Comparison of ENCODE assay signal across 10 mouse cellular contexts in genomic region chrX:141724937-141725918, GRCm38 (mm10). TPM values are rescaled to one million over a fixed set of nuclear protein-coding genes. Genes with fewer than 3 reads are reported as not detected.
DNase-seq lines count a peak whose midpoint lies in the region; ATAC-seq and TF ChIP-seq lines count a peak whose summit lies in the region.
"Had no signal": no experiment of that assay in that cellular context is flagged by ENCODE, and none has a peak within 500 bp of the region (broad histone marks: within the 10 kb centered on the region; RNA-seq: fewer than 3 reads in every experiment).

Gene Irs4, minus strand, starts transcription at chrX:141725263.

- peaks cover 59% of the 10 kb centered on the region for H3K27me3 ChIP-seq in heart, embryonic 12.5 days (replicated peaks)
- peaks cover 69% of the 10 kb centered on the region for H3K27me3 ChIP-seq in kidney, embryonic 16.5 days (ENCODE audit: insufficient read depth, low read length)
- H3K27me3 ChIP-seq: CH12.LX had no signal

- ATAC-seq in heart, embryonic 12.5 days (ENCODE audit: insufficient number of reproducible peaks, low FRiP score) = peak; percentile 39; the same call in 1 of the 2 replicates
- ATAC-seq in kidney, embryonic 16.5 days (ENCODE audit: low FRiP score, low TSS enrichment) = peak; percentile 67
- no peak for ATAC-seq in erythroid progenitor cell, adult 5-6 weeks (replicated peaks; ENCODE audit: low FRiP score, poor library complexity, severe bottlenecking)

- H3K9ac ChIP-seq in heart, embryonic 12.5 days = no peak within 1 kb of the TSS; the same call in 1 of the 2 replicates
- H3K9ac ChIP-seq in kidney, embryonic 16.5 days (replicated peaks; ENCODE audit: low read length) = no peak within 1 kb of the TSS

- peak within 1 kb of the TSS; percentile 82 for H3K4me2 ChIP-seq in heart, embryonic 12.5 days
- peak within 1 kb of the TSS; percentile 59 for H3K4me2 ChIP-seq in kidney, embryonic 16.5 days (replicated peaks; ENCODE audit: low read depth, low read length)

- no peaks in the 10 kb centered on the region; the same call in 1 of the 2 replicates for H3K9me3 ChIP-seq in heart, embryonic 12.5 days (replicated peaks)
- no peaks in the 10 kb centered on the region for H3K9me3 ChIP-seq in kidney, embryonic 16.5 days (ENCODE audit: low read length)

- intact Hi-C loops in heart, postnatal 36 days (cut with DNase I) = no loop called here

- no peak for TF ChIP-seq CTCF in embryonic fibroblast, embryonic 13.5 days (IDR thresholded peaks at IDR 0.05; ENCODE audit: borderline replicate concordance, insufficient read depth, low read length)

- no peak for DNase-seq in heart, postnatal 36 days
- DNase-seq in neural tube, embryonic 10.5 days (ENCODE audit: extremely low spot score, low spot score) = peak; percentile 54
- DNase-seq in lung, postnatal 25 days (ENCODE audit: low spot score) = no peak
- DNase-seq in gastrocnemius, postnatal 10 days = no peak

- H3K4me1 ChIP-seq in heart, embryonic 12.5 days (replicated peaks) = 0 out of 2 replicates have a peak, but pooled peaks cover 2% of the 10 kb centered on the region
- H3K4me1 ChIP-seq in embryonic fibroblast, embryonic 13.5 days (ENCODE audit: control insufficient read depth, insufficient read depth, low read length) = no peaks in the 10 kb centered on the region
- H3K4me1 ChIP-seq in kidney, embryonic 16.5 days (ENCODE audit: insufficient read depth, low read length) = no peaks in the 10 kb centered on the region

- 19% methylated on average over 50 of the region's 51 CpGs for WGBS in heart, embryonic 12.5 days
- 24% methylated on average over 51 of the region's 51 CpGs for WGBS in kidney, embryonic 16.5 days

- peak within 1 kb of the TSS; percentile 49 for H3K4me3 ChIP-seq in heart, embryonic 12.5 days
- H3K4me3 ChIP-seq in embryonic fibroblast, embryonic 13.5 days (ENCODE audit: insufficient read depth, low read length) = peak within 1 kb of the TSS; percentile 22
- H3K4me3 ChIP-seq in kidney, embryonic 16.5 days (ENCODE audit: low read length) = peak within 1 kb of the TSS; percentile 44

- H3K27ac ChIP-seq in heart, embryonic 12.5 days (ENCODE audit: poor library complexity, severe bottlenecking) = no peak within 1 kb of the TSS
- no peak within 1 kb of the TSS for H3K27ac ChIP-seq in embryonic fibroblast, embryonic 13.5 days (ENCODE audit: insufficient read depth, low read length)
- no peak within 1 kb of the TSS for H3K27ac ChIP-seq in kidney, embryonic 16.5 days (ENCODE audit: low read length)

- TF ChIP-seq POLR2A in embryonic fibroblast, embryonic 13.5 days (IDR thresholded peaks at IDR 0.05; ENCODE audit: low read depth, low read length) = no peak

- H3K36me3 ChIP-seq in heart, embryonic 12.5 days = no peaks in the 10 kb centered on the region
- H3K36me3 ChIP-seq in kidney, embryonic 16.5 days (ENCODE audit: insufficient read depth, low read length) = no peaks in the 10 kb centered on the region

RNA-seq across cellular contexts. Expression of gene Irs4, which starts in this region (rescaled TPM):
- polyA plus RNA-seq in heart, embryonic 12.5 days (2016; fragmentation: Nextera tagmentation; extraction: Ambion mirVana) = not detected in 2 replicates
- not detected for total RNA-seq in heart, postnatal 36 days (2021)
- polyA plus RNA-seq in embryonic fibroblast, embryonic 13.5 days (2011; ENCODE audit: insufficient read length, low read depth, missing spikeins) = not detected in 2 replicates
- polyA plus RNA-seq in kidney, embryonic 16.5 days (2015; fragmentation: Nextera tagmentation; extraction: Ambion mirVana) = 0.03 and 0.15 TPM in 2 replicates
- total RNA-seq in erythroid progenitor cell, adult 5-6 weeks (2015; ENCODE audit: low replicate concordance) = not detected in 2 replicates
- total RNA-seq in erythroid progenitor cell, adult 5-6 weeks (2017; ENCODE audit: low replicate concordance) = not detected in 2 replicates
- total RNA-seq in gastrocnemius, postnatal 10 days (2021) = not detected
- total RNA-seq: CH12.LX; hematopoietic stem cell, adult 5-6 weeks had no signal

Comparison
In these comparisons a context has a peak if more than half of its experiments do, and no peak if none do; other contexts are left out.
1. Peak in ATAC-seq, H3K4me3 ChIP-seq and H3K4me2 ChIP-seq in heart, embryonic 12.5 days; RNA of the gene not detected or under 1 TPM.
2. Peak in ATAC-seq, H3K4me3 ChIP-seq and H3K4me2 ChIP-seq in kidney, embryonic 16.5 days; RNA of the gene not detected or under 1 TPM.